Mouse (Mus musculus) brown adipose tissue, adult 24 weeks (tissue): ENCODE measurements around the gene Ppp1r12c. TPM values are rescaled to one million over a fixed set of nuclear protein-coding genes. Genes with fewer than 3 reads are reported as not detected.
"Not testable (repeated sequence)": the region's sequence is repeated elsewhere in the genome, so short reads cannot be mapped to it uniquely, and the experiment has no call there.

Source experiments
- H3K27ac ChIP-seq: fragments of 200-500 bp; replicated peaks from 2 replicates; pipeline ENCODE4 v1.5.1; 2012; ENCODE audit warnings: low read depth, mild to moderate bottlenecking, low read length
- H3K4me1 ChIP-seq: fragments of 200-500 bp; 2 replicates; pipeline ENCODE4 v1.6.1; 2012; ENCODE audit warnings: low read length, mixed read lengths; ENCODE audit not compliant: control insufficient read depth, insufficient read depth, insufficient read length
- H3K4me3 ChIP-seq: fragments of 200-500 bp; 2 replicates; pipeline ENCODE4 v1.5.1; 2012; ENCODE audit warnings: low read depth, mild to moderate bottlenecking, low read length, moderate library complexity; ENCODE audit not compliant: insufficient read depth
- polyA plus RNA-seq: library from polyadenylated mRNA; stranded (reverse); fragments of >200 nt; gene quantifications from 2 replicates; pipeline ENCODE4 v1.2.4, GENCODE M21; 2012; ENCODE audit not compliant: missing spikeins, insufficient read depth, insufficient read length

Gene Ppp1r12c
- 32.9 and 42.2 TPM in 2 replicates for polyA plus RNA-seq

DNA sequence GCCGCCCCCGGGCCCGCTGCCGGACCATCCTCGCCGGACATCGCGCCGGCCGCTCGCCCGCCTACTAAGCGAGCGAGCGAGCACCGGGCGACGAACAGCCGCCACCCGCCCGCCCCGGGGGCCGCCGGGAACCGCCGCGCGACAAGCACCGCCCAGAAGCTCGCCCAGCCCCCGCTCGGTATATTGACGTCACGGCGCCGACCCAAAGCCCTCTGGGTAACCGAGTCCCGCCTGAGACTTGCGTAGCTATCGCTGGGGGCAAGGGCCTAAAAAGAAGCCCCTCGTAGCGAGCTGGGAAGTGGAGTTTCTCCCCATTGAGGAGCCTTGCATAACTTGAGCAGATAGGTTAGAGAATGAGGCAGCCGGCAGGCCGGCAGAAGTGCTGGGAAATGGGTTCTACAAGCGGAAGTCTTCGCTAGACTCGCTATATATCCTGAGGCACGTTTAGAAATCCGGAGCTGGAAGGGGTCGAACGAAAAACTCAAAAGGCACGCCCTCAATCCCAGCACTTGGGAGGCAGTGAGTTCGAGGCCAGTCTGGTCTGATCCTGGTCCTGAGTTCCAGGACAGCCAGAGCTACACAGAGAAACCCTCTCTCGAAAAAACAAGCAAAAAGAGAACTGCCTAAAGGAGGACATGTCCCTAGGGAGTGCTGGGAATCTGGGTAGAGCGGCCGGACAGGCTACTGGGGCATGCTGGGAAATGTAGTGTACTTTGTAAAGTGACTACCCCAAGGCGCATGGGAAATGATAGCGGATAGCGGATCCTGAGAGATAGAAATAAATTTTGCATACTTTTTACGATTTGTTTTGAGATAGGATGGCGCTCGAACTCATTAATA lies at the start of gene Ppp1r12c:
Gene Ppp1r12c, minus strand, starts transcription at position 123 of the 840 bp plus-strand sequence.
- Histone ChIP-seq H3K4me1 (peaks cover 33% of the 10 kb centered on the region), H3K4me3 (peak within 1 kb of the TSS; percentile 72), H3K27ac (peak within 1 kb of the TSS; percentile 99)

DNA sequence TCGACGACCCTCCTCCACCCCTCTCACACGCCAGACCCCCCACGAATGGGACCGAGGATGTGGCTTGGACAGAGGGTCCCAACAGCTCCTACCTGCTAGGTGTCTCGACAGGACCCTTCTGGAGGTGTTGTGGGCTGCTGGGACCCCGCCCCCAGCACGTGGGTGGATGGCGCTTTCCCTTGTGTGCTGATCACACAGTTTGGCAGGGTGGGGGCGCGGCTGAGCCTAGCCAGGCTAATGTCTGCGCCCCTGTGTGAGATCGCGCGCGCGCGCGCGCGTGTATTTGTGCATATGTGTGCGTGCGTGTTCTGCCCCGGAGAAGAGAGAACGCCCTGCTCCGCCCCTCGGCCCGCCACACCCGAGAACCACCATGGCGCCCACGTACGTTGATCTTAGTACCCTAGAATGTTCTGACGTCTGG lies 45.8 kb upstream of the Ppp1r12c start, which contains the start of gene Syt5:
Gene Syt5, minus strand, starts transcription at position 321 of the 421 bp plus-strand sequence.
- Histone ChIP-seq H3K4me3 (no peak within 1 kb of the TSS), H3K4me1 (no peaks in the 10 kb centered on the region), H3K27ac (no peak within 1 kb of the TSS)

DNA sequence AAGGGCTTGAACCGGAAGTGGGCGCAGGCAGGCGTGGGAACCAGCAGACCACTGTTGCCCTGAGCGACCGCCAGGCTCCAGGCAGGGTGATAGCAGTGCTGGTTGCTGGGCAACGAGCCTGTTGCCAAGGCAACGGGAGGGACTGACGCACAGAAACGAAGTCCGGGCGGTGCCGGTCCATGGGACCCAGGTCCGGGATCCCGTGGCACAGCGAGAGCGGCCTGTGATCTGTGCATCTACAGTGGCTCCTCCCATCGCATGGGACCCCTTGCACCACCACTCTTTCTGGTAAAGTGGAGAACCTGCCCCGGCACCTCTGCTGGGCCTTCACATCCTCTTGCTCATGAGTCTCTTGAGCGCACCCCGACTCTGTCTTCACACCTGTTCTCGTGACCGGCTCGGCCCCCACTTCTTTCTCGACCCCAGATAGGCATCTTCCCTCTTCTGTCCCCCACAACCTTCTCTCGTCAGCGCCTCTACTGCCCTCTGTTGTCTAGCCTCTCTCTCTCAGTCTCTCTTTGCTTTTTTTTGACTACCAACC lies 45.2 kb upstream of the Ppp1r12c start:
- no peaks in the 10 kb centered on the region for H3K4me1 ChIP-seq
- no peak overlapping the region for H3K4me3 ChIP-seq
- H3K27ac ChIP-seq: no peak overlapping the region

DNA sequence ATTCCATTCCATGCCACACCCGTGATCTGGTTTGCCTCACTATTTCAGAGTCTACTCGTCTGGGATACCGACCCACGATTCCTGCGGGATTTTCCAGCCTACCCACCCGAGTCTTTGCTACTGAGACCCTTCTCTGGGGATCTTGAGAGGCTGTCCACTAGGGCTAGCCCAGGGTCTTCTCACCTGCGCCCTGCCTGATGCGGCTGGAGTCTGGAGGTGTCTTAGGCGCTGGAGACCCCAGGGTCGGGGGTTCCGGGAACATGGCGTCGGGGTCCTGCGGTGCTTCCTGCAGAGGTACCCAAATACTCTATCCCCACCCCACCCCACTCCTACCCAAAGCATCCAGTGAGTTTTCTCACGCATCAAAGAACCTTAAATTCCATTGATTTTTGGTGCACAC lies 44.6 kb upstream of the Ppp1r12c start:
- no peak overlapping the region for H3K4me3 ChIP-seq
- no peaks in the 10 kb centered on the region for H3K4me1 ChIP-seq
- no peak overlapping the region for H3K27ac ChIP-seq

GRCm38 (mm10) chr7:4542013-4542412 lies 40.5 kb upstream of the Ppp1r12c start:
- Histone ChIP-seq H3K27ac (no peak overlapping the region), H3K4me3 (no peak overlapping the region), H3K4me1 (no peaks in the 10 kb centered on the region)

DNA sequence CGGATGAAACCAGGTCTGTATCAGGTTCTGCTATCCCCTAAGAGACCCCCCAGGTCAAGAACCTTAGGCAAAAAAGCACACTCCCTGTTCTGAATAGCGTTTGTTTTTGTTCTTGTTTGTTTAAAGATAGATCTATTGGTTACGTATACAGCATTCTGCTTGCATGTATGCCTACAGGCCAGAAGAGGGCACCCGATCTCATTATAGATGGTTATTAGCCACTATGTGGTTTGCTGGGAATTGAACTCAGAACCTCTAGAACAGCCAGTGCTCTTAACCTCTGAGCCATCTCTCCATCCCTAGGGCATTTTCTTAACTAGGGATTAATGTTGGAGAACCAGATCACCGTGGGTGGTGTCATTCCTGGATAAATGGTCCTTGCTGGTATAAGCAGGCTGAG lies 39.9 kb upstream of the Ppp1r12c start:
- no peak overlapping the region for H3K4me3 ChIP-seq
- no peak overlapping the region for H3K27ac ChIP-seq
- no peaks in the 10 kb centered on the region for H3K4me1 ChIP-seq

DNA sequence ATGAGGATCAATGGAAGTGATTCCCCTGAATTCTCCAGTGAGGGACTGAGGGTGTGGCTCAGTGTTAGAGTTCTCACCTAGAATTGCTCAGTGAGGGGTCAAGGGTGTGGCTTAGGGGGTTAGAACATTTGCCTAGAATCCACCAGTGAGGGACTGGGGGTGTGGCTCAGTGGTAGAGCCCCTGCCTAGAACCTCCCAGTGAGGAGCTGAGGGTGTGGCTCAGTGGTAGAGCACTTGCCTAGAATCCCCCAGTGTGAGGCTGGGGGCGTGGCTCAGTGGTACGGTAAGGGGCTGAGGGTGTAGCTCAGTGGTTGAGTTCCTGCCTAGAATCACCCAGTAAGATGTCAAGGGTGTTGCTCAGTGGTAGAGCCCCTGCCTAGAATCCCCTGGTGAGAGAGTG lies 37.5 kb upstream of the Ppp1r12c start:
- Histone ChIP-seq H3K27ac (no peak overlapping the region), H3K4me1 (no peaks in the 10 kb centered on the region), H3K4me3 (no peak overlapping the region)

DNA sequence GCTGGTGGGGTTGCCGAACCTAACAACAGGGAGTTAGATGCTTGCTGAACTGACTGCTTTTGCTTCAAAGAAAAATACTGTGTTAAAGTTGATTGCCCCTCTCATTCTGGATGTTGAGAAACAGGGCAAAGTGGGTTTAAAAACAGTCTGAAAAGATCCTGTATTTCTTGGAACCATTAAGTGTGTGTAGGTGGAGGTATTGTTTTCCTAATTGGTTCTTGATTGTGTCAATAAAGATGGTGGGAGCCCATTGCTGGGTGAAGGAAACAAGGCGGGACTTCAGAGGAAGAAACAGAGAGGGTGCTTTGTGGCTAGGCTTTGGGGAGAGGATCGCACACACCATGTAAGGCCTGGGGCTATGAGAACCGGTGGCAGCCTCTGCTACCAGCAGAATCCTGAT lies 35.7 kb upstream of the Ppp1r12c start:
- H3K27ac ChIP-seq: no peak overlapping the region
- H3K4me1 ChIP-seq: no peaks in the 10 kb centered on the region
- H3K4me3 ChIP-seq: no peak overlapping the region

GRCm38 (mm10) chr7:4536369-4536768 lies 34.9 kb upstream of the Ppp1r12c start:
- Histone ChIP-seq H3K27ac (no peak overlapping the region), H3K4me3 (no peak overlapping the region), H3K4me1 (no peaks in the 10 kb centered on the region)

GRCm38 (mm10) chr7:4532005-4532729 lies 30.7 kb upstream of the Ppp1r12c start, which contains the start of gene Dnaaf3:
Gene Dnaaf3, minus strand, starts transcription at chr7:4532453.
- Histone ChIP-seq H3K27ac (no peak within 1 kb of the TSS), H3K4me3 (peak within 1 kb of the TSS; percentile 44), H3K4me1 (no peaks in the 10 kb centered on the region)

DNA sequence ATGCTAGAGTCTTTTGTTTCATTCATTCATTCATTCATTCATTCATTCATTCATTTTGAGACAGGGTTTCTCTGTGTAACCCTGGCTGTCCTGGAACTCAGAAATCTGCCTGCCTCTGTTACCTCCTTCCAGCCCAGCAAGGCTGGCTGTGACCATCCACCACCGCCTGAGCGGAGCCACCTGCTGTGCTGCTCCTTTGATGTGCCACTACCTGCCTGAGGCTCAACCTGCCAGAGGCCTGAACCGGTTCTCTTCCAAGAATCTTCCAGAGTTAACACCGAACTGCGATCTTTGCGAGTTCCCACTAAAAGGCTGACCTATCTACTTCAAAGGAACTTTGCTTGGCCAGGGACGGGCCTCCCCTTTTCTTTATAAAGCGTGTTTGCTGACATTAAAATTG lies 28.7 kb upstream of the Ppp1r12c start:
- not testable (repeated sequence) for H3K27ac ChIP-seq, H3K4me1 ChIP-seq, H3K4me3 ChIP-seq

DNA sequence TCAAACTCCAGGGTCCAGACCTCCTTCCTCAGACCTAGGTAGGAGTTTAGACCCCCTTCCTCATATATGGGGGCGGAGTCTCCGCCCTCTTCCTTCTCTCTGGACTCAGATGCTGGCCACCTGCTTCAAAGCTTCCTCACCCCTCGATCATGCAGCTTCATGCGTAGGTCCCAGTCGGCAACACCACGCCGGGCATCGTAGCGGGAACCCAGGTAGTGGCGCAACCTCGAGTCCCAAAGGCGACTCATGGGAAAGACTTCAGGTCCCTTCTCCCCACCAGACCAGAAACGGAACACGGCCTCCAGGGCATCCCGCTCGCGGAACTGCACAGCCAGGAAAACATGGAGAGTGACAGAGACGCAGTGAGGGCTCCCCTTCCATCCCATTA lies 25.8 kb upstream of the Ppp1r12c start:
- no peaks in the 10 kb centered on the region for H3K4me1 ChIP-seq
- peak overlapping the region; percentile 61 for H3K4me3 ChIP-seq
- no peak overlapping the region for H3K27ac ChIP-seq

- Histone ChIP-seq H3K4me1 (no peaks in the 10 kb centered on the region), H3K4me3 (peak overlapping the region; percentile 61), H3K27ac (peak overlapping the region; percentile 73)
Observed at GRCm38 (mm10) chr7:4526341-4527301, 25.1 kb upstream of the Ppp1r12c start.

- not testable (repeated sequence) for H3K27ac ChIP-seq, H3K4me3 ChIP-seq
Observed at GRCm38 (mm10) chr7:4524212-4524922, 22.9 kb upstream of the Ppp1r12c start, which contains the start of gene Tnni3. Gene Tnni3, minus strand, starts transcription at chr7:4524229.

More at GRCm38 (mm10) chr7:4524212-4524922, 22.9 kb upstream of the Ppp1r12c start, which contains the start of gene Tnni3:
- not testable (repeated sequence) for H3K4me1 ChIP-seq
